Mouse (Mus musculus) regulatory T cell (primary cell): ENCODE measurements around the gene Yeats2.

Experiments used
- in situ Hi-C: fragments of 300-600 bp; cut with MboI, MseI; formaldehyde crosslinking; loops from one replicate; pipeline ENCODE4 v1.15.1; 2025; ENCODE audit warnings: high pct_unique_total_duplicates

Yeats2 gene

GRCm38 (mm10) chr16:20280238-20280637, 139.4 kb downstream of the Yeats2 start:
- in situ Hi-C loops: loop anchor here (10.0 kb wide), 1 partner anchor 1325 kb away; no protein-coding TSS in a partner anchor
